Mouse (Mus musculus): Measurements from ENCODE around the gene Sox13.
A peak's percentile ranks its signal among the peaks of the same experiment; 100 is the strongest.

Gene Sox13

DNA sequence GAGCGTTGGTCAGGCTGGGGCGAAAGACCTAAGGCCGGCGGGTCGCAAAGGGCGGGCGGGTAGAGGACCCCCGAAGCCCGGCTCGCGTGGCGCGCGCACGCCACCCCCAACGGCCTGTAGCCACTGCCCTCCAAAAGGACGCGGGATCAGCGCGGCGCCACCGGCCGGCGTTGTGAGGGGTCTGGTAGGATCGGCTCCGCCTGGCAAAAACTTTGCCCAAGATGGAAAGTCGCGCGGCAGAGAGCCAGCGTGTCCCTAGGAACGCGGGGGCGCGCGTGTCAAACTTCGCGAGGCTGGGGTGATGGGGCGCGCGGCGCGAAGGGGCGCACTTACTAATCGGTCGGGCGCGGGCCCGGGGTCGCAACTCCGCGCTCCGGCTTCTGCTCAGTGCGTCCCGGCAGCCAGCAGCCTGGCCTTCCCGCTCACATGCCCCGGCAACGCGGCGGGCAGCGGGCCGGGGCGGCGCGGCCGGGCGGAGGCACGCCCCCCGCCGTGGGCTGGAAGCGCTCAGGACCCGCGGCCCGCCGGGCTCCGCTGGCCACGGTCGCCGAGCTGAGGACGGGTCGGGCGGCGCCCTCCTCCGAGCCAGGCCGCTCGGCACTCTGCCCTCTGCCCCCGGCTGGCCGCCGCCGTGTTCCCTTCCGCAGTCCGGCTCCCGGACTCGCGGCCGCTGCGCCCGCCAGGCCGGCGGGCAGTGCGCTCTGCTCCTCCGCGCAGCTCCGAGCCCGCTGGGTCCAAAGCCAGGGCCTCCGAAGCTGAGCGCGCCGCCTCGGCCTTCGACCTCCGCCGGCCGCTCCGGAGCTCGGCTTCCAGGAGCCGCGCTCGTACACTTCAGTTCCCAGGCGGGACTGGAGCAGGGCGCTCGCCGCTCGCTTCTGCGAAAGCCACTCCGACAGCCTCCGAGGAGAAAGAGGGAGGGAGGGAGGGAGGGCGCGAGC is at the start of gene Sox13:
Gene Sox13 (minus strand): TSS at position 835 of the 938 bp plus-strand sequence.
- DNase-seq (ENCODE audit: low spot score) = peak; percentile 62

DNA sequence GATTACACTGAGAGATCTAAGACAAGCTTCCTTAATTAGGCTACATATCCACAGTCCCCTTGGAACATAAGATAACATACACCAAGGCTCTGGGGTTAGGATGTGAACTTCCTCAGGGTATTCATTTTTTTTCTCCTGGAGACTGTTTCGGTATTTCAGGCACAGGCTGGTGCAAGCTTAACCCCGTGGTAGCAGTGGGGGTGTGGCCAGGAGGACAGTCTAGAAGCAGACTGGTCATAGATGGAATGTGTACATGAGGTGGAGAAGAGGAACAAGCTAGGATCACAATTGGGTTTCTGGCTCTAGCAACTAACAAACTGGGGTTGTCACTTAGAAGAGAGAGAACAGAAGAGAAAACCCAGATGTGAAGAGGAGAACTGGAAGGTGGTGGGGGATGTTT is 47.4 kb upstream of the Sox13 start:
- no peak for DNase-seq (ENCODE audit: low spot score)

DNA sequence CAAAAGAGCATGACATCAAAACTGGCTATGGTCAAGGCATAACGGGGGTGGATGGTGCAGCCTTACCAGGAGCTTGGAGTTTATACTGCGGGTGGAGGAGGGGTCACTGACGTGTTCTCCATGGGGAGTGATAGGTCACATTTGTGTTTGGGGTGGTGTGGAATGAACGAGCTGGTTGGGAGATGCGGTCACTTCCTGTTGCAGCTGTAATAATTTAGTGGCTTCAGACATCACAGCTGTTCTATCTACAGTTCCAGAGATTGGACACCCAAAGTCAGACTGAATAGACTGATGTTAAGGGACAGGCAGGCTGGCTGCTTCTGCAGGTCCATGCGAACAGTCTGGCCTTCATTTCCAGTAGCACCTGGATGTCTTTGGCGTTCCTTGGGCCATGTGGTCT is 46.9 kb upstream of the Sox13 start:
- no peak for DNase-seq (ENCODE audit: low spot score)

DNA sequence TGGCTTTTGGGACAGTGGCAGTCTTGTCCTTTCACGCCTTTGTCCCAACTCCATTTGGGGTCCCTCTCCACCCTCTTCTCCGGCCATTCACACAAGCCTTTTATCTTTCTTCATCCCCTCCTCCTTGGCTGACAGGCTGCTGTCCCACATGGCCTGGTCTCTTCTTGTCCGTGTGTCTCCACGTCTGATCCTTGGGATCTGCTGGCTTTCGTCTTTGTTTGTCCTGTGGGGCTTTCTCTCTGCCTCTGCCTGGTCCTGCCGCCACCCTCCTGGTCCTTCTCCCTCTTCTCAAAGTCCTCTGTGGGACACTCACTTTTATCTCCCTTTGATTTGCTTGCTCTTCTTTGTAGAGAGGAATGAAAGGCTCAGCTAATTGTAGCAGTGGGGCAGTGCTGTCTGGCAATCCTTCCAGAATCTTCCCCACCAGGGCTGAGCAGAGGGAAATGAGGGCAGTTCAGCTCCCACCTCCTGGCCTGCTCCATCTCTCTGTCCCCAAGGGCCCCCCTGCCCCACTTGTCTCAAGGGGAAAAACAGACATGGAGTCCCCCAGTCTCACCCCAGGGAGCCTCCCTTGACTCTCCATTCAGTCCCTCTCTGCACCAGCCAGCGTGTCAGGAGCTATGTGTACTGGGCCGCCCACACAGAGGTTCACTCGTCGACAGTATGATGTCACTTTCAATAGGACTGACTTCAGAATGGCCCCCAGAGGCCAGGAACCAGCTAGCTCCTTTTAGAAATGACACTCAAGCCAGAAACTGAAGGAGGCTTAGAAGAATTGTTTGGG is 46.3 kb upstream of the Sox13 start:
- no peak for DNase-seq (ENCODE audit: low spot score)

DNA sequence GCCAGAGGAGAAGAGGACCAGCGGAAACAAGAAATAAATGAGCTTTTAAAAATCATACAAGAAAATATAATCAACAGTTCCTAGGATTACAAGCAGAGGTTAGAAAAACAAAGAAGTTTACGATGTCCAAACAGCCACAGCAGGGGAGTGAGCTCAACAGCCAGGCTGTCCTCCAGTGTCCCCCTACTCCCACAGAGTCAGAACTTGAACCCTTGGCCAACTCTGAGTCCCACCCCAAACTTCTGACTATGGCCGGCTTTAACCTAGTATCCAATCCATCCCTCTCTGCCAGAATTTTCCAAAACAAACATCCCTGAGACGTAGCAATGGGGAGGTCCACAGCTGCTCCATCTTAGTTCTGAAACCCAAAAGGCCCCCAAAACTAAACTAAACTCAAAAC is 45.0 kb upstream of the Sox13 start:
- DNase-seq (ENCODE audit: low spot score) = no peak

DNA sequence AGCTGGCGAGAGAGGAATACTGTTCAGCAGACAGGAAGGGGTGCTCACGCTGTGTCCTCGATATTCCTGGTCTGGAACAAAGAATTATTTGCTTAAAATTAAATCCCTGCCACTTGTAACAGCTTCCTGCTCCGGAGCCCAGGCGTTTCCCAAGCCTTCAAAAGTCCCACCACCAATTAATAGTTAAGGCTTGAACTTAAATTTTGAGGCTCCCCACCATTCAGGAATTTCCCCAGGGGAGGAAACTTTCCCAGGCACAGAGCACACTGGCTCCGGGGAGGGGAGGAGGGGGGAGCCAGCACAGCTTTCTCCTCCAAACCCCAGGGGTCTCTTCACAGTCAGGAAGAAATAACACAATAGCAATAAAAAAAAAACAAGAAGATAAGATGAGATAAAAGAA is 44.6 kb upstream of the Sox13 start:
- DNase-seq (ENCODE audit: low spot score) = no peak

DNA sequence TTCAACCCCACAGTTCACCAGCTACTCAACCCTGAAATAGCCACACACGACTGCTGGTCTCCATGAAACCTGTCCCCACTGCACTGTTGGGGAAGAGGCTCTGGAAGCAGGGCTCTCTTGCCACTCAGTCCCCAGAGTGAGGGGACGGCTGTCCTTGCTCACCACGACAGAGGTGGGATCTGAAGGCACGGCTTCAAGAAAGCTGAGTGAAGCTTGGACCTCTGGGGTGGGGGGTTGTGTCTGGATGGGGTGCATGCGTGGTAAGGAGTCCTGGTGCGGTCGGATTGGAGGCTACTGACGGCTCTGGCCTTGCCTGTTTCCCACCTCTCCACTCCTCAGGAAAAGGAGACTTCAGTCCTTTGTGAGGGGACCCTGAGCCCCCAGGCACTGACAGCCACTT is 43.7 kb upstream of the Sox13 start:
- DNase-seq (ENCODE audit: low spot score) = no peak

DNA sequence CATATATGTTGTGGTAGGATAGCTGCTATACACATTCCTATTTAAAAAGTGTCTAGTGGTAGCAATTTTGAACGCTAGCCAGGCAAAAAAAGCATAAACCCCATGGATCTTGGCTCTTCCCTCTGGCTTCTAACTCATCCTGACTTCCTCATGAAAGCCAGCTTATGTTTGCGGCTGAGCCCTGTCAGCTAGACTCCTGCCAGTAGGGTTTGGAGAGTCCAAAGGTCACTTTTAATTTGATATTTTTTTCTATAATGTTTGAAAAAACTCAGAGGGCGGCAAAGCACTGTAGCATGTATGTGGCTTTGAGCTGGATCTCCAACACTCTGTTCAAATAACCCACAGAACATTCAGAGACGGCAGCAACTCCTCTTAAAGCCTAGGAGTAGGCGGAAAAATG is 39.0 kb upstream of the Sox13 start:
- DNase-seq (ENCODE audit: low spot score) = no peak

DNA sequence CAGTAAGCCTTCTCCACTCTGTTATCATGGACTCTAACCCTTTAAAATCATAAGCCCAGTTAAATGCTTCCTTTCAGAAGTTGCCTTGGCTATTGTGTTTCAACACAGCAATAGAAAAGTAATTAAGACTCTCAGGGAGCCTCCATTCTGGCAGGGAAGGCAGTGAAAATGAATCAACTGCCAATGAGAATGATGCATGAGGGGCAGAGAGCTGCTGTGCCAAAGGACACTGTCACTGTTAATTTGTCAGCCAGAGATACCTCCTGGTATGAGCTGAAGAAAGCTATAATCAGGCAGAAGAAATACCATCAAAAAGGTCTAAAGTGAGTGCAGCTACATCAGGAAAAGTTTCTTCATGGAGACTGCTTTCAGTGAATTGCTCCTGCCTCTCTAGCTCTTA is 36.8 kb upstream of the Sox13 start:
- DNase-seq (ENCODE audit: low spot score) = no peak

DNA sequence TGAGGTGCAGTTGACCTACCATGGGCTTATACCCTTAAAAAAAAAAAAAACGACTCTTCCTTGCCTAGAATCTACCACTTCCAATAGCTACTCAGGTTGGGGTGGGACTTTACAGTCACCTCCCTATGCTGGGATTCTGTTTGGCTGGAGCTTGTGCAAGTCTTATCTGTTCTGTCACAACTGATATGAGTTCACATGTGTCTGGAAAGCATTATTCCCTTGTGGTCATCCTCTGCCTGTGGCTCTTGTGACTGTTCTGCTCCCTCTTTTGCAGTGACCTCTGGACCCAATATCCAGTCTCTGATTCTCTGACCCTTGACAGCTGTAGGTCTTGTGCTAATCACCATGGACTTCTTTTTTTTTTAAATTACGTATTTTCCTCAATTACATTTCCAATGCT is 31.9 kb upstream of the Sox13 start:
- DNase-seq (ENCODE audit: low spot score) = no peak

DNA sequence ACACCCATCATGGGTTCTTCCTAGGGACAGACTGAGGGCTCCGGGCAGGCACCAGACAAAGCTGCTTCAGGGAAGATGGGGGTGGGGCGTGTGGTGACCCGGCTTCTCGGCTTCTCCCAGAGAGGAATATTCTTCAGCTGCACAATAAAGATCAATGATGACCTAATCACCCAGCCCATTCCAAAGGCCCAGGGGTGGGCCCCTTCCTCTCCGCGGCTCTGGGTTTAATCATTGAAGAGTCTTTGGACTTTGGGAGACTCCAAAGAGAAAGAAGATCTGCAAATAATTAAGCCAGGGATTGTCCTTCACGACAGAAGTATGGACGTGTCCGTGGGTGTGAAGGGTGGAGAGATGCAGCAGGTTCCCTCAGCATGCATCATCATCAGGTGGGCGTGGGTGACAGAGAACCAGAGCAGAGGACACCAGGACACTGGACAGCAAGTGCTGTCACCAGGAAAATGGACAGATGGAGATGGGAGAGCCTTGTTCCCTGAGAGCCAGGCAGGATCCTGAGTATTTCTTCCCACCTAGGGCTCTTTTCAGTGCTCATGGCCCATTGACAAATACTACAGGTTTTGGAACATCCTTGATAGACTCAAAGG is 28.5 kb upstream of the Sox13 start:
- no peak for DNase-seq (ENCODE audit: low spot score)

DNA sequence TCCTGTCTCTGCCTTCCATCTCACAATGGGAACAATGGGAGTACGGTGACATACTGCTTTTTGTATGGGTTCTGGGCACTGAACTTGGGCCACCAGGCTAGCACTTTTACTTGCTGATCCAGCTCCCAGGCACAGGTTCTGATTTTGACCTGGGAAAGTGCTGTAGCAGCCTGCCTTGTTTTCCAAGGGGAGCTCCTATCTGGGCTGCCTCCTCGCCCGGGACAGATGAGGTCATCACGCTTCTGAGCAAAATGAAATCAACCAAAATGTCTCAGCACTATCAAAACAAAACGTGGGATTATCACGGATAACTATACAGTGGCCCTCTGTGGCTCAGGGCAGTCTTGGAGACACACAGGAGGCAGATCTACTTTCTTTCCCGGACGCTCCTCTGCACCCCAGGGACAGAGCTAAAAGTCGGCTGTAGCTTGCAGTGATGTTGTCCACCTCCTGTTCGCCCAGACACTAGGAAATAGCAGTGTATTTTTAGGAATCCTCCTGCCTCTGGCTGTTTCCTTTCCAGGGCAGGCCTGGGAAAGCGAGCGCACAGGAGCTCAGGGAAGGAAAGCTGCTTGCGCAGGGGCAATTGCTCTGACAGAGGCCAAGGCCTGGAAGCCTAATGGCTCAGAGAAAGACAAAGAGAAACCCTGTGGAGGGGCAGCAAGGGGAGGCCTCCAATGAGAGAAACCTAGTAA is 27.8 kb upstream of the Sox13 start:
- no peak for DNase-seq (ENCODE audit: low spot score)

DNA sequence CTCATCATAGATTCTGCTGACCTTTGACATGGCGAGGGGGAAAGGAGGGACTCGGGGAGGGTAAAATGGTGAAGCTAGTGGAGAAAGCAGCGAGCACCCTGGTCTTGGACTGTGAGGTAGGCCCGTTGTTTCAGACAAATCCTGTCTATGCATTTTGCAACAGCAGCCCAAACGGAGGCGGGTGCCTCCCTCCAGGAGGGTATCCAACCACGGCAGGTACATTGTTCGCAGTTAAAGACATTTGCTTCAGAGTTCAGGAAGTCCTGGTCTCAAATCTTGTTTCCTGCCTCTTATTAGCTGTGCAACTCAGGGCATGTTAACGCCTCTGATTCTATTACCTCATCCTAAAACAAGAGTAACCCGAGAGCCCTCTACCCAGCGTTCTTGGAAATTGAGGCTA is 26.8 kb upstream of the Sox13 start:
- DNase-seq (ENCODE audit: low spot score) = no peak

DNA sequence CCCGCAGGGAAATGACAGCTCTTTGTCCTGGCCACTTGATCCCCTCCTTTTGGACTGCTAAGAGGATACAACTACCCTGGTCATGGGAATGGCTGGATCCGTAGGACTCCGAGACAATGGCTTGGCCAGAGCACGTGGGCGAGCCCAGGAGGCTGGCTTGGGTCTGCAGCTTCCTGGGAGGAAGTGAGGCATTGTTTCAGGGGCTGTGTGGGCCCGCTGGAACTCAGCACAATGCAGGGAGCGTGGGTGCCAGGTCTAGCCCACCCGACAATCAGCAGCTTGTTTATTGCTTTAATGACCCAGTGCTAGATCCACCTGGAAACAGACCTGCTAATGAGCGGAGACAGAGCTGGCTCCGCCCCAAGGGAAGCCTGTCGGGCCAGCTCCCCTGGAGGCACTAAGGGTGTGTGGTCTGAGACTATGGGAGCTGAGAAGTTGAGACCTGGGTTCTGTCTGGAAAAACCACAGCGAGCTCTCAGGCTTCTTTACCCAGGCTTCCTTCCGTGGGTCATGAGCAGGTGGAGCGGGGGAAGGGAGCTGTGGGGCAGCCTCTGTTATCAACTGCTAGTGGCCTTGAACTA is 24.3 kb upstream of the Sox13 start:
- peak; percentile 64 for DNase-seq (ENCODE audit: low spot score)

DNA sequence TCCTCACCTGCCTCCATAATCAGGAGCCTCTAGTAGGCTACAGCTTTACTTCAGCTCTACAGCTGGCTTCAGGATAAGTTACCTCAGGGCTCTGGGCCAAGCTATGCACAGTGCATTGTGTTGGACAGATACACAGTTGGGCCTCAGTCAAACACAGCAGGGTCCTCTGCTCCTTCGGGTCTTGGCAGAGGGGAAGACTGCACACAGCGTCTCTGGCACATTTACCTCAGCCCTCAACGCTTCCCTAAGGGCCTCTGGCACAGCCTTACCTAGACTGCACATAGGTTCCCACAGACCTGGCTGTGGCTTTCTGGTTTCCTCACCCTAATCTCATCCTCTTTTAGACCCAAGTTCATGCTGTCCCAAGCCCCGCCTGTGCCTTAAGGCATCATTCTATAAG is 22.1 kb upstream of the Sox13 start:
- no peak for DNase-seq (ENCODE audit: low spot score)

DNA sequence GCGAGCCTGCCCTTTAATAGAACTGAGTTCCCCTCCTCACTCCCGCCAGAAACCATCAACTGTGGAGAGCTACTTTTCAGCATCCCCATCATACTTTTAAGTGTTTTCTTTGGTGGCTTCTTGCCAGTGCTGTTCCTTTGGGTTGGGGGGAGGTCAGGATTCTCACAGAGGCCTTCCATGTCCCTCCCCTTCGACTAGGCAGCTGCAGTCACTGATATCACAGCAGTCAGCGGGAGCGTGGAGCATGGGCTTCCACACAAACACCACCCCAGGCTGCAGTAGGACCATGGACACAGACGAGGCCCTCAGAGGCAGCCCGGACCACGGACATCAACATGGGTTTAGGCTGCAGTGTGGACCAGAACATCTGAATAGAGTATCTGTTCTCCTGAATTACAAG is 20.1 kb upstream of the Sox13 start:
- no peak for DNase-seq (ENCODE audit: low spot score)

DNA sequence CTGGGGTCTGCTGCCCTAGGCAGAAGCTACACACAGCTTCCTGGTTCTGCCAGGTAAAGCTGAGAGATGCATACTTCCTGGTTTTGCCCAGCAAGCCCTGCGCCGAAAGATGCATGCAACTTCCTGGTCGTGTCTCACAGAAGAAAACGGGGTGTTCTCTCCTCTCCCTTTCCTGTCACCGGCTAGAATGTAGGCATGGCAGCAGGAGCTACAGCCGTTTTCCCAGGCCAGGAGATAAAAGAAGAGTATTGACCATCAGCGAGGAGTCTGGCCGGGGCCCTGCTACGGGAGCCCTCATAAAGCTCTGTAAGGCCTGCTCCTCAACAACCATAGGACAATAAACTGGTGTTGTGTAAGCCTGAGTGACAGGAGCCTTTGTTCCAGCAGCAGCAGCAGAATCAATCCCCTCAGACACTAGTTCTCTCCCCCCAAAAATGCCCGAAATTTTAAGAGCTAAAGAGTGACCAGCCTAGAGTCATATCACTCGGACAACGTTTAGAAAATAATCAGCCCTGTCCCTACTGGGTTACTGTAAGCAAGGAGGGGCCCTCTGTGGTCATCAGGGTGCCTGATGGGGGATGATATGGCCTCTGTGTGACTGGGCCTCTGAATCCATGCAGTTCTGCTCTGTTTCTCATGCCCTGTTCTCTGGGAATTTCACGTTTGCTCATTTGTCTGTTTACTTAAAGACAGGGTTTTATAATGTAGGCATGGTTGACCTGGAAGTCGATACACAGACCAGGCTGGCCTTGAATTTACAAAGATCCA is 13.9 kb upstream of the Sox13 start:
- DNase-seq (ENCODE audit: low spot score) = peak; percentile 3

DNA sequence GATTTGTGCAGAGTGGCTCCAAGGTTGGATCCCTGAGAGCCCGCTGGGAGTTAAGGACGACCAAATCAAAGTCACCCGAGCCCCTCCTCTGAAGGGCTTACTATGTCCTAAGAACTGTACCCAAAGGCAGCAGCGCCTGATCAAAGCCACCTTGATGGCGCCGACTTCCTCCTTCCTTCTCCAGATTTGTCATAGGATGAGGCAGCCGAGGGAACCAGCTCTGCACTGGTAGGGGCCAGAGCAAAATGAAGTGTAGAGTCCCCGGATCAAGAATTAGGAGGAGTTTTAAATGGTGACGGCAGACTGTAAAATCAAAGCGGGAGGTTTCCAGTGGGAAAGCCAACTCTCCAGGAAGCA is 10.6 kb upstream of the Sox13 start:
- DNase-seq (ENCODE audit: low spot score) = no peak

DNA sequence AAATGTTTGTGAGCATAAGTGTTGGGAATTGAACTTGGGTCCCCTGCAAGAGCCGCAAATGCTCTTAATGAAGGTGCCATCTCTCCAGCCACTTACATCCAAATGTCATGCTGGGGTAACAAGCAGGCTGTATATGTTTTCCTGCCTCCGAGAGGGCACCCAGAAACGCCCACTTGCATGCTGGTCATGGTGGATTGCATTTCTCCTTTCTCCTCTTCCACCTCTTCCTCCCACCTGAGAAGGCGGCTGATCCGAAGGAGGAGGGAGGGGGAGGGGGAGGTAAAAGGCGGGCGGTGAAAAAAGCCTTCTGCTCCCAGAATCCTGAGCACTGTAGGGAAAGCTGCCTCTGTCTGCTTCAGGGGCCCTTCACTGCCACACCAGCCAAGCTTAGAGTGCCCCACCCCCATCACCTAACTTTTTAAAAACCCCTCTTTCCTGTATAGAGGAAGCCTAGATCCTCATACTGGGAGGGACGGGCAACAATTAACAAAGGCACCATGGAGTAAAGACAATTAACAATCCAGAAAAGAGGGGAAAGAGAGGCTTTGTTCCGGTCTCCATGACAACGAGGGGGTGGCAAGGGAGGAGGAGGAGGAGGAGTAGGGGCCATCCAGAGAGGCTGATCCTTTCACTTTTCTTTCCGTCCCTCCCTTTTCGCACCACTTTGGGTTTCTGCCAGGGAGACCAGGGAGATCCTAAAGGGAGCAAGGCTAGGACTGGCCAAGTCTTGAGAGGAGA is 10.0 kb upstream of the Sox13 start:
- peak; percentile 49 for DNase-seq (ENCODE audit: low spot score)

DNA sequence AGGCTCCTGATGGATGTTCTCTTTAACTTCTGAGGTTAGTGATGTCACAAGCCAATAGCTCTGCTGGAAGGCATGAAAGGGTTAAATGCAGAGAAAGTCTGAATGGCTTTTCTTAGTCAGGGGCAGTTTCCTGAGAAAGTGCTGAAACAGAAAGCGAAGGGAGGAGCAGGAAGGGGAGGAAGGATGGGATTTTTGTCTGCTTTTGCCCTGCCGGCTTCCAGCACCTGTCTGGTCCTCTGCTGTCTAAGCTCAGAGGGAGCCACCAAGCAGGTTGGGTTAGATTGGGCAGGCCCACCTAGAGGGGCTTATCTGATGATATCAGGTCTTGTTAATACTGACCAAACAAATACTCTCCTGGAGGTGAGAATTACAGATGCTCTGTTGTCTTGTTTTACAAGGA is 8.4 kb upstream of the Sox13 start:
- no peak for DNase-seq (ENCODE audit: low spot score)

DNA sequence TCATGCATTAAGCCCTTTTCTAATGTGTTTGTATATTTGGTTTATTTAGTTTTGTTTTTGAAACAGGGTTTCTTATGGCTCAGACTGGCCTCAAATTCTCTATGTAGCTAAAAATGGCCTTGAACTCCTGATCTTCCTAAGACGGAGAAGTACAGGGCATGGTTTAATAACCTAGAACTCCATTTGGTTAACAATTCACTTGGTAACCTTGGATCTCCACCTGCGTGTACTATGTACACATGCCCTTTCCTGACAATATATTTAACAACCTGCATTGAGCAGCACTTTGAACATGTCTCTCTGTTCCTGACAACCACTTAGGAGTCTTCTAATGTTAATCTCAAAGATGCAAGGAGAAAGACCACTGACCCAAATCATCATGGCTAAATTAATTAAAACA is 7.0 kb upstream of the Sox13 start:
- DNase-seq (ENCODE audit: low spot score) = no peak
